Mouse (Mus musculus) MEL (cell line): ENCODE measurements around the gene Tfe3. TPM values are rescaled to one million over a fixed set of nuclear protein-coding genes. Genes with fewer than 3 reads are reported as not detected.
"Not testable (repeated sequence)": the region's sequence is repeated elsewhere in the genome, so short reads cannot be mapped to it uniquely, and the experiment has no call there.

Experiments
- DNase-seq: peaks from one replicate; pipeline ENCODE4 v3.0.0; 2011; ENCODE audit warnings: low read depth, low spot score
- H3K27ac ChIP-seq: 2 replicates; pipeline ENCODE4 v1.5.1; 2012; ENCODE audit warnings: low read depth, mild to moderate bottlenecking, control low read depth, low read length, moderate library complexity; ENCODE audit not compliant: control insufficient read depth
- H3K27me3 ChIP-seq, 2 experiments: fragments of 150-350 bp in 1 of 2; sonication (generic) in 1 of 2; 2 replicates each; pipeline ENCODE4 v1.6.1; 2012; ENCODE audit warnings: low read length in 2 of 2, mild to moderate bottlenecking in 2 of 2, improper control_type of control experiment in 1 of 2, moderate library complexity in 1 of 2; ENCODE audit not compliant: insufficient read depth in 2 of 2, control insufficient read depth in 1 of 2
- H3K36me3 ChIP-seq, 2 experiments: 2 replicates each; pipeline ENCODE4 v1.6.1; 2012 to 2014; ENCODE audit warnings: low read length in 2 of 2, improper control_type of control experiment in 1 of 2, inconsistent platforms in 1 of 2, mild to moderate bottlenecking in 1 of 2; ENCODE audit not compliant: insufficient read depth in 2 of 2, control insufficient read depth in 1 of 2
- H3K4me1 ChIP-seq, 2 experiments: fragments of 150-350 bp in 1 of 2; sonication (generic) in 1 of 2; 2 replicates each; pipeline ENCODE4 v1.6.1; 2012; ENCODE audit warnings: low read length in 2 of 2, improper control_type of control experiment in 1 of 2, mild to moderate bottlenecking in 1 of 2; ENCODE audit not compliant: insufficient read depth in 2 of 2, control insufficient read depth in 1 of 2
- H3K4me3 ChIP-seq, 2 experiments: fragments of 150-350 bp in 1 of 2; sonication (generic) in 1 of 2; 2 replicates each; pipeline ENCODE4 v1.5.1; 2012; ENCODE audit warnings: low read depth in 2 of 2, low read length in 2 of 2, mild to moderate bottlenecking in 2 of 2, moderate library complexity in 2 of 2, control low read depth in 1 of 2, improper control_type of control experiment in 1 of 2; ENCODE audit not compliant: control insufficient read depth in 1 of 2, insufficient read depth in 1 of 2
- H3K79me2 ChIP-seq: 2 replicates; pipeline ENCODE4 v1.6.1; 2012; ENCODE audit warnings: mild to moderate bottlenecking, low read length, moderate library complexity; ENCODE audit not compliant: control insufficient read depth, poor library complexity, insufficient read depth
- H3K9ac ChIP-seq: 2 replicates; pipeline ENCODE4 v1.6.1; 2012; ENCODE audit warnings: low read depth, mild to moderate bottlenecking, control low read depth, low read length, moderate library complexity; ENCODE audit not compliant: control insufficient read depth, poor library complexity, severe bottlenecking
- H3K9me3 ChIP-seq: fragments of 150-350 bp; sonication (generic); replicated peaks from 2 replicates; pipeline ENCODE4 v1.6.1; 2012; ENCODE audit warnings: mild to moderate bottlenecking, low read length, improper control_type of control experiment, moderate library complexity; ENCODE audit not compliant: insufficient read depth
- CHD1 ChIP-seq: IDR thresholded peaks from 2 replicates; pipeline ENCODE4 v1.6.1; 2012; ENCODE audit warnings: low read depth, mild to moderate bottlenecking, inconsistent platforms, low read length, improper control_type of control experiment
- CTCF ChIP-seq, 3 experiments: IDR thresholded peaks in 2 of 3; conservative IDR thresholded peaks in 1 of 3; 2 replicates each; pipeline ENCODE4 v1.5.1; 2011 to 2012; ENCODE audit warnings: low read length in 3 of 3, low read depth in 2 of 3, mild to moderate bottlenecking in 2 of 3, improper control_type of control experiment in 1 of 3, inconsistent platforms in 1 of 3, mixed read lengths in 1 of 3, moderate library complexity in 1 of 3; ENCODE audit not compliant: control insufficient read depth in 1 of 3, insufficient read depth in 1 of 3, poor library complexity in 1 of 3, severe bottlenecking in 1 of 3
- E2F4 ChIP-seq: IDR thresholded peaks from 2 replicates; pipeline ENCODE4 v1.6.1; 2011; ENCODE audit warnings: low read depth, low read length, improper control_type of control experiment, borderline replicate concordance
- ELF1 ChIP-seq: IDR thresholded peaks from 2 replicates; pipeline ENCODE4 v1.6.1; 2014; ENCODE audit warnings: low read depth, mild to moderate bottlenecking, inconsistent platforms, low read length, improper control_type of control experiment, moderate library complexity
- ETS1 ChIP-seq: IDR thresholded peaks from 2 replicates; pipeline ENCODE4 v1.6.1; 2012; ENCODE audit warnings: low read depth, mild to moderate bottlenecking, inconsistent platforms, low read length, improper control_type of control experiment, moderate library complexity
- HCFC1 ChIP-seq: IDR thresholded peaks from 2 replicates; pipeline ENCODE4 v1.6.1; 2012; ENCODE audit warnings: low read depth, mild to moderate bottlenecking, inconsistent platforms, low read length, improper control_type of control experiment, moderate library complexity
- MAX ChIP-seq: IDR thresholded peaks from 2 replicates; pipeline ENCODE4 v1.6.1; 2011; ENCODE audit warnings: low read length, improper control_type of control experiment
- MXI1 ChIP-seq: IDR thresholded peaks from 2 replicates; pipeline ENCODE4 v1.6.1; 2011; ENCODE audit warnings: mild to moderate bottlenecking, low read depth, low read length, improper control_type of control experiment
- MYC ChIP-seq: IDR thresholded peaks from 2 replicates; pipeline ENCODE4 v1.6.1; 2011; ENCODE audit warnings: low read depth, mild to moderate bottlenecking, low read length, improper control_type of control experiment, moderate library complexity
- NELFE ChIP-seq: IDR thresholded peaks from 2 replicates; pipeline ENCODE4 v1.6.1; 2011; ENCODE audit warnings: low read depth, low read length, improper control_type of control experiment
- NRF1 ChIP-seq: IDR thresholded peaks from 2 replicates; pipeline ENCODE4 v1.6.1; 2014; ENCODE audit warnings: low read depth, mild to moderate bottlenecking, inconsistent platforms, low read length, improper control_type of control experiment, moderate library complexity; ENCODE audit not compliant: poor library complexity, insufficient read depth, severe bottlenecking
- POLR2A ChIP-seq, 2 experiments: IDR thresholded peaks; 2 replicates each; pipeline ENCODE4 v1.6.1; 2011 to 2012; ENCODE audit warnings: low read length in 2 of 2, mild to moderate bottlenecking in 2 of 2, control low read depth in 1 of 2, improper control_type of control experiment in 1 of 2, low read depth in 1 of 2, moderate library complexity in 1 of 2; ENCODE audit not compliant: control insufficient read depth in 1 of 2, insufficient read depth in 1 of 2, poor library complexity in 1 of 2
- POLR2AphosphoS2 ChIP-seq: IDR thresholded peaks from 2 replicates; pipeline ENCODE4 v1.6.1; 2011; ENCODE audit warnings: low read length, improper control_type of control experiment
- RAD21 ChIP-seq: IDR thresholded peaks from 2 replicates; pipeline ENCODE4 v1.6.1; 2011; ENCODE audit warnings: mild to moderate bottlenecking, low read depth, low read length, improper control_type of control experiment
- RCOR1 ChIP-seq: IDR thresholded peaks from 2 replicates; pipeline ENCODE4 v1.6.1; 2012; ENCODE audit warnings: low read depth, mild to moderate bottlenecking, inconsistent platforms, low read length, improper control_type of control experiment
- SIN3A ChIP-seq: IDR thresholded peaks from 2 replicates; pipeline ENCODE4 v1.6.1; 2012; ENCODE audit warnings: low read length, improper control_type of control experiment, inconsistent platforms
- SMC3 ChIP-seq: IDR thresholded peaks from 2 replicates; pipeline ENCODE4 v1.6.1; 2011; ENCODE audit warnings: low read depth, low read length, improper control_type of control experiment
- TBP ChIP-seq: IDR thresholded peaks from 2 replicates; pipeline ENCODE4 v1.8.0; 2011; ENCODE audit warnings: low read depth, low read length, improper control_type of control experiment
- TCF12 ChIP-seq: IDR thresholded peaks from 2 replicates; pipeline ENCODE4 v1.6.1; 2014; ENCODE audit warnings: low read depth, mild to moderate bottlenecking, inconsistent platforms, low read length, improper control_type of control experiment, moderate library complexity
- ZMIZ1 ChIP-seq: IDR thresholded peaks from 2 replicates; pipeline ENCODE4 v1.6.1; 2012; ENCODE audit warnings: low read depth, mild to moderate bottlenecking, inconsistent platforms, low read length, improper control_type of control experiment, moderate library complexity
- ZNF384 ChIP-seq: IDR thresholded peaks from 2 replicates; pipeline ENCODE4 v1.6.1; 2012; ENCODE audit warnings: low read depth, mild to moderate bottlenecking, inconsistent platforms, low read length, improper control_type of control experiment
- polyA plus RNA-seq, 2 experiments: library from polyadenylated mRNA; stranded (reverse) in 1 of 2; unstranded in 1 of 2; fragments of >175 nt in 1 of 2; fragments of >200 nt in 1 of 2; gene quantifications; 2 replicates each; pipeline versions ENCODE4 v1.2.1 to v1.2.4; 2012; ENCODE audit warnings: low replicate concordance in 2 of 2, low read depth in 1 of 2; ENCODE audit not compliant: insufficient read length in 2 of 2, insufficient read depth in 1 of 2, missing spikeins in 1 of 2
- total RNA-seq: library from RNA; depleted of rRNA; stranded (reverse); fragments of 300-350 nt; gene quantifications from 2 replicates; pipeline ENCODE4 v1.2.3, GENCODE M21; 2012

Tfe3 gene
- total and polyA plus RNA-seq, 3 experiments = 20.6 to 64.7 TPM; not detected in 1

DNA sequence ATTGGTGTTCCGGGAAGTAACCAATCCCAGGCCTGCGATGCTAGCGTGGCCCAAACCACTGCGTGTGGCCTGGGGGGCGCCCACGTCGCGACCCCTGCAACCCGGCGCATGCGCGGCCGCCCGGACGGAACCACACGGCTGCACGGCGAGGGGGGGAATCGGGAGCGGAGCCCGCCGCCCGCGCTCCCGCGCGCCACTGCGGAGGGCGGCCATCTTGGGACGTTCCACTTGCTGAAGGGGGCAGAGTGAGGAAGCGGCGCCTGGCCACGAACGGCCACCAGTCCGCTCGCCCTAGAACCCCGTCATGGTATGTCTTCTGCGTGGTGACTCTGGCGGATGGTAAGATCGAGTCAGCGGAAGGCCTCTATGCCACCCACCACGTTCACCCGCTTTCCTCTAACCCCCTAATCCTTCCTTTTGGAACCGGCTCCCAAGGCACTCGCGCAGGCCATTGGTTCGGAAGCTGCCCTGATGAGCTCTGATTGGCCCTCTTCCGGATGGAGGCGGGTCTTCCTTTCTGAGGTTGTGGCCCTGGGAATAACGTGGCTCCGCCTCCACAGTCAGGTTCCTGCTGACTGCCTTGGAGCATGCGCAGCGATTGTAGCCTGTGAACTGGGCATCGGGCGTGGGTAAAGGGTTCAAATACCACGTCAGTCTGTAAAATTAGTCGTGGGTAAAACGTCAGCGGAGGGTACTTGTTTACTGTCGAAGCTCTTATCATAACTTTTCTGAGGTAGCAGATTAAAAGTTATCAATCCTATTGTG is 48.0 kb upstream of the Tfe3 start, which contains the start of gene Wdr45:
TSS of gene Wdr45 (plus strand) at position 199 of the 765 bp plus-strand sequence.
- not testable (repeated sequence) for H3K79me2 ChIP-seq, H3K4me1 ChIP-seq, H3K36me3 ChIP-seq, H3K27me3 ChIP-seq, H3K9me3 ChIP-seq
- H3K9ac ChIP-seq = peak within 1 kb of the TSS; percentile 89
- peak; percentile 99 for DNase-seq
- peak within 1 kb of the TSS; percentile 68 for H3K27ac ChIP-seq
- peak in 1 of 2 experiments; percentile 89; a peak in 2 of 4 replicates for TF ChIP-seq POLR2A (IDR thresholded peaks at IDR 0.05; ENCODE audit: control insufficient read depth in 1 of 2, insufficient read depth in 1 of 2, low read depth in 1 of 2, low read length in 2 of 2, poor library complexity in 1 of 2)
- peak; percentile 66; the same call in 1 of the 2 replicates for TF ChIP-seq ZMIZ1
- TF ChIP-seq E2F4 = 0 out of 2 replicates have a peak, but pooled peaks have one; percentile 63
- TF ChIP-seq HCFC1 = peak; percentile 72
- TF ChIP-seq MAX = peak; percentile 77; the same call in 1 of the 2 replicates
- peak; percentile 73 for TF ChIP-seq TBP
- peak; percentile 82; the same call in 1 of the 2 replicates for TF ChIP-seq MYC
- peak; percentile 61; the same call in 1 of the 2 replicates for TF ChIP-seq SIN3A
- TF ChIP-seq TCF12 = peak; percentile 15; the same call in 1 of the 2 replicates
- TF ChIP-seq CHD1 = peak; percentile 97
- peak; percentile 47; the same call in 1 of the 2 replicates for TF ChIP-seq ELF1
- peak; percentile 96 for TF ChIP-seq NRF1
- peak; percentile 88 for TF ChIP-seq NELFE
- TF ChIP-seq ETS1 = peak; percentile 38; the same call in 1 of the 2 replicates
- TF ChIP-seq POLR2AphosphoS2 = peak; percentile 91
- peak; percentile 87 for TF ChIP-seq MXI1
- H3K4me3 ChIP-seq = peak within 1 kb of the TSS; percentile 81 to 88

DNA sequence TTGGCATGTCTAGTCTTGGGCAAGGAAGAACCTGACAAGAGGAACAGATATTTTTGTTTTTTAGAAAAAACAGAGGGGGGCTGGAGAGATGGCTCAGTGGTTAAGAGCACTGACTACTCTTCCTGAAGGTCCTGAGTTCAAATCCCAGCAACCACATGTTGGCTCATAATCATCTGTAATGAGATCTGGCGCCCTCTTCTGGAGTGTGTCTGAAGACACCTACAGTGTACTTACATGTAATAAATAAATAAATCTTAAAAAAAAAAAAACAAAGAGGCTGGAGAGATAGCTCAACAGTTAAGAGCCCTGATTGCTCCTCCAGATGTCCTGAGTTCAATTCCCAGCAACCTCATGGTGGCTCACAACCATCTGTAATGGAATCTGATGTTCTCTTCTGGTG is 46.3 kb upstream of the Tfe3 start:
- peak; percentile 65 for DNase-seq
- H3K27me3 ChIP-seq, H3K9ac ChIP-seq, H3K79me2 ChIP-seq, H3K9me3 ChIP-seq, H3K4me3 ChIP-seq, H3K27ac ChIP-seq, H3K36me3 ChIP-seq, H3K4me1 ChIP-seq: not testable (repeated sequence)
- TF ChIP-seq RAD21 (peak; percentile 31), SMC3 (peak; percentile 19; the same call in 1 of the 2 replicates), CTCF (IDR thresholded peaks at IDR 0.05 in 2 of 3, conservative IDR thresholded peaks at IDR 0.05 in 1 of 3; ENCODE audit: control insufficient read depth in 1 of 3, insufficient read depth in 1 of 3, low read depth in 2 of 3, low read length in 3 of 3, poor library complexity in 1 of 3, severe bottlenecking in 1 of 3) (peak in 2 of 3 experiments; percentile 16 to 36; a peak in 4 of 6 replicates), ZNF384 (peak; percentile 73), RCOR1 (0 out of 2 replicates have a peak, but pooled peaks have one; percentile 38)
